Mouse (Mus musculus) ES-Bruce4 (cell line): ENCODE results near the gene Cltrn. TPM values are rescaled to one million over a fixed set of nuclear protein-coding genes. Genes with fewer than 3 reads are reported as not detected.

Source experiments
- H3K27ac ChIP-seq: 2 replicates; pipeline ENCODE4 v1.5.1; 2012; ENCODE audit warnings: low read length, inconsistent platforms; ENCODE audit not compliant: insufficient read depth
- H3K27me3 ChIP-seq: 2 replicates; pipeline ENCODE4 v1.6.1; 2012; ENCODE audit warnings: mild to moderate bottlenecking, low read length, inconsistent platforms; ENCODE audit not compliant: control insufficient read depth, poor library complexity, insufficient read depth, severe bottlenecking
- H3K36me3 ChIP-seq: 2 replicates; pipeline ENCODE4 v1.6.1; 2012; ENCODE audit warnings: inconsistent platforms, mild to moderate bottlenecking, low read length, moderate library complexity; ENCODE audit not compliant: control insufficient read depth, poor library complexity, insufficient read depth, severe bottlenecking
- H3K4me1 ChIP-seq: one replicate; pipeline ENCODE4 v1.8.1; 2011; ENCODE audit warnings: low read length; ENCODE audit not compliant: control insufficient read depth, insufficient read depth
- H3K4me3 ChIP-seq: 2 replicates; pipeline ENCODE4 v1.5.1; 2011; ENCODE audit warnings: low read depth, mild to moderate bottlenecking, low read length
- H3K9ac ChIP-seq: 2 replicates; pipeline ENCODE4 v1.6.1; 2012; ENCODE audit warnings: low read depth, mild to moderate bottlenecking, inconsistent platforms; ENCODE audit not compliant: poor library complexity, severe bottlenecking
- H3K9me3 ChIP-seq: replicated peaks from 2 replicates; pipeline ENCODE4 v1.6.1; 2012; ENCODE audit warnings: mild to moderate bottlenecking, low read length, inconsistent platforms; ENCODE audit not compliant: control insufficient read depth, poor library complexity, insufficient read depth, severe bottlenecking
- CTCF ChIP-seq: IDR thresholded peaks from one replicate; pipeline ENCODE4 v1.8.1; 2011; ENCODE audit warnings: low read depth, low read length
- EP300 ChIP-seq: IDR thresholded peaks from 2 replicates; pipeline ENCODE4 v1.6.1; 2011; ENCODE audit warnings: low read depth, low read length; ENCODE audit not compliant: insufficient read depth
- POLR2A ChIP-seq: IDR thresholded peaks from one replicate; pipeline ENCODE4 v1.8.1; 2011; ENCODE audit warnings: low read length; ENCODE audit not compliant: insufficient read depth
- polyA plus RNA-seq: library from polyadenylated mRNA; stranded (reverse); fragments of >200 nt; gene quantifications from 2 replicates; pipeline ENCODE4 v1.2.4, GENCODE M21; 2011; ENCODE audit warnings: low read depth; ENCODE audit not compliant: missing spikeins, insufficient read depth, insufficient read length

Gene Cltrn
- not detected in 2 replicates for polyA plus RNA-seq

GRCm38 (mm10) chrX:164088582-164088981 lies at the start of gene Cltrn:
Gene Cltrn (plus strand): TSS chrX:164088830.
- H3K36me3 ChIP-seq = no peaks in the 10 kb centered on the region
- H3K4me1 ChIP-seq = no peaks in the 10 kb centered on the region
- no peak within 1 kb of the TSS for H3K9ac ChIP-seq
- H3K27me3 ChIP-seq = no peaks in the 10 kb centered on the region
- no peak within 1 kb of the TSS for H3K4me3 ChIP-seq
- TF ChIP-seq POLR2A (no peak), CTCF (no peak), EP300 (no peak)
- no peaks in the 10 kb centered on the region for H3K9me3 ChIP-seq
- H3K27ac ChIP-seq = no peak within 1 kb of the TSS

DNA sequence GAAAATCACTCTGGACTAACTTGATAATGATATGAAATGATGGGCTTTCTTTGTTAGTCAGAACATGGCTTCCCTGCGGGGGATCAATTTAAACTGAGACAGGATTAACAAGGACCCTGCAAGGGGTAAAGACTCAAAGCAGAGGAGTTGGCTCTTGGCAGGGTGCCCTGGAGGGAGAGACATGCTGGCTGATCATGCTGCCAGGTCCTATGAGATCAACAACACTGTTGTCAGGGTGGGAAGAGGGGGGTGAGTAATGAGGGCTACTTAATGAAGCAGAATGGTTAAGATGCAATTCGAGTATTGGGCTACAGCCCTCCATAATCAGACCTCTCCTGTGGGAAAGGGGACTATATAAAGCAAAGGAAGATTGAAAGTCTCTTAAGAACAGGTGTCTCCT lies 49.7 kb upstream of the Cltrn start:
- H3K9me3 ChIP-seq = no peaks in the 10 kb centered on the region
- no peaks in the 10 kb centered on the region for H3K36me3 ChIP-seq
- H3K27ac ChIP-seq = no peak overlapping the region
- no peaks in the 10 kb centered on the region for H3K4me1 ChIP-seq
- no peak overlapping the region for H3K9ac ChIP-seq
- no peak for TF ChIP-seq CTCF
- no peak for TF ChIP-seq POLR2A
- TF ChIP-seq EP300 = no peak
- no peak overlapping the region for H3K4me3 ChIP-seq
- no peaks in the 10 kb centered on the region for H3K27me3 ChIP-seq

DNA sequence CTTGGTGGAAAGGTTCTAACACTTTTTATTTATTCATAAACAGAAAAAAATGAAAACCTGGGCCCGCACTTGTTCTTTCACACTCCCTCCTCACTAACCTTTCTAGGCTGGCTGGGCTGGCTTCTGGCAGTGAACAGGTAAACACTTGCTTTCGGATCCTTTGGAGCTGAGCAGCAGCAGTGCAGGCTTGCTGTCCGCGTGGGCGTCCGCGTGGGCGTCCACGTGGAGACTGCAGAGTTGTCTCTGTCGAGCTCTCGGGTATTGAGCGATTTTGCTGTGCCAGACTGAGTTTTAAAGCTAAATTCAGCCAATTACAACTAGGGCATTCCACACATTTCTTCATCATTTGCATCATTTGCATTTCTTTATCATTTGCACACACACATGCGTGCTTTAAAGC lies 46.6 kb upstream of the Cltrn start:
- Histone ChIP-seq H3K4me3 (no peak overlapping the region), H3K9me3 (no peaks in the 10 kb centered on the region), H3K36me3 (no peaks in the 10 kb centered on the region), H3K27ac (no peak overlapping the region), H3K27me3 (no peaks in the 10 kb centered on the region), H3K9ac (no peak overlapping the region), H3K4me1 (no peaks in the 10 kb centered on the region)
- TF ChIP-seq POLR2A (no peak), CTCF (no peak)

GRCm38 (mm10) chrX:164046736-164047135 lies 41.9 kb upstream of the Cltrn start:
- Histone ChIP-seq H3K27me3 (no peaks in the 10 kb centered on the region), H3K4me1 (no peaks in the 10 kb centered on the region), H3K9me3 (no peaks in the 10 kb centered on the region), H3K27ac (no peak overlapping the region; the same call in 1 of the 2 replicates), H3K36me3 (no peaks in the 10 kb centered on the region), H3K9ac (no peak overlapping the region), H3K4me3 (no peak overlapping the region)
- TF ChIP-seq CTCF (no peak), POLR2A (no peak), EP300 (no peak)

DNA sequence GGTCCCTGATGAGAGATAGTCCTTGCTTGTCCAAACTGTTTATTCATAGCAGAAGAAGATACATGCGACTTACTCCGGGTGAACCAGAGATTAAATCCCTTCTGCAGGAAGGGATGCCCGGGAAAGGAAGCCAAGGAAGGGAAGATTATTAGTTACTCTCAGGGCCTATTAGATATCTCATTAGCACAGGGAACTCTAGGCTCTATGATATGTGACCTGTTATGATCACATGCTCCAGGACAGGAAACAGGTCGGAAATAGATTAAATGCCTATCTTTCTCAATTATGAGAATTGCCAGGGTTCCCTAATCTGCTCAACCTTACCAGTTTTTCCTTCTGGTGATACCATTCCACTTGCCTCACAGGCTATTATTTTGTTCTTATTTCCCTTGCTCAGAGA lies 32.9 kb upstream of the Cltrn start:
- Histone ChIP-seq H3K9ac (no peak overlapping the region), H3K27me3 (no peaks in the 10 kb centered on the region), H3K36me3 (no peaks in the 10 kb centered on the region), H3K27ac (no peak overlapping the region), H3K4me1 (no peaks in the 10 kb centered on the region), H3K4me3 (no peak overlapping the region), H3K9me3 (no peaks in the 10 kb centered on the region)
- TF ChIP-seq EP300 = no peak
- TF ChIP-seq POLR2A = no peak
- no peak for TF ChIP-seq CTCF

DNA sequence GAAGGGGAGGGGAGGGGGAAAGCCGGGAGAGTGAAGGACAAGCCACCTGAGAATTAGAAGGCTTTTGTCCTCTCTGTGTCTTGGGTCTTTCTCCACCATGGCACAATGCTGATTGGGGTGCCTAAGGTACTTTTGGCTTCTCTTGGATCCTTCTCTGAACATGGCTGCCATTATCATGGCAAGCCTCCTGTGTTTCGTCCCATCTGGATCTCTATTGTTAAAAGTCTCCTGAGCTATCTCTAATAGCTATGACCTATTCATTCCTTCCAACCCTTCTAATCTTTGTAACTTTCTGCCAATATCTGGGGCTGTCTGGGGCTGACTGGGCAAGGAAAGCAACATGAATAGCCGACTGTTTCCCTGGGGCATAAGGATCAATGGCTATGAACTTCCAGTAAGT lies 30.1 kb upstream of the Cltrn start:
- TF ChIP-seq EP300 (no peak), POLR2A (no peak), CTCF (no peak)
- no peaks in the 10 kb centered on the region for H3K9me3 ChIP-seq

More for the DNA sequence above, 30.1 kb upstream of the Cltrn start:
- no peaks in the 10 kb centered on the region for H3K4me1 ChIP-seq
- H3K4me3 ChIP-seq = no peak overlapping the region
- H3K27ac ChIP-seq = no peak overlapping the region
- no peaks in the 10 kb centered on the region for H3K27me3 ChIP-seq
- H3K36me3 ChIP-seq = no peaks in the 10 kb centered on the region
- H3K9ac ChIP-seq = no peak overlapping the region
